Mouse (Mus musculus) thymus, postnatal 0 days (tissue): Measurements from ENCODE around the gene Cpm. TPM values are rescaled to one million over a fixed set of nuclear protein-coding genes. Genes with fewer than 3 reads are reported as not detected.
"Not testable (repeated sequence)": the region's sequence is repeated elsewhere in the genome, so short reads cannot be mapped to it uniquely, and the experiment has no call there.

Source experiments
- DNase-seq: peaks from one replicate; pipeline ENCODE4 v3.0.0-alpha.2; 2015; ENCODE audit warnings: low spot score
- polyA plus RNA-seq: library from polyadenylated mRNA; unstranded; fragments of >200 nt; fragmentation: Nextera tagmentation; extraction: Ambion mirVana; gene quantifications from 2 replicates; pipeline ENCODE4 v1.2.1, GENCODE M21; 2015

Cpm gene
- polyA plus RNA-seq, 1 experiment from 2014 or later, result 3.5 TPM

GRCm38 (mm10) chr10:117605283-117606243, 23.7 kb upstream of the Cpm start:
- no peak for DNase-seq

- no peak for DNase-seq
Measured at GRCm38 (mm10) chr10:117606423-117606822, 22.9 kb upstream of the Cpm start.

GRCm38 (mm10) chr10:117607051-117607803, 22.1 kb upstream of the Cpm start:
- no peak for DNase-seq

DNA sequence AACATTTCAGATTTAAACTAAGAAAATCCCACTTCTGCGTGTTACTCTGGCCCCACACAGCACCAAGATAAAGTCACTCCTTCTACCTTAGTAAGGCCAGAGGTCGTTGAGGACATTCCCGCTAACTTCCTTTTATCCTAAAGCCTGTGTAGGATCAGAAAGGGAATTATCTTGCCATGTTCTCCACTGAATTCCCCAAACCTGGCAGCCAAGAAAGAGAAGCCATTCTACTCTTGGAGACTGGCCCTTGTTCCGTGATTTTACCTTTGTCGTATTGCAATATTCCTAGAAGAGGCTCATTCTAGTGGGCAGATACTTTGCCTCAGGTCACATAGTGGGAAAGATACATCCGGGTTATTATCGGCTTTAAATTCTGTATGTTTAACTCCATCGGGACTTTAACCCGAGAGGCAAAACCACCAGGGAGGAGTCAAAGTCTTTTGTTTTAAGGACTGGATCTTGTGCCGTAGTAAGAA, 21.5 kb upstream of the Cpm start:
- no peak for DNase-seq

DNA sequence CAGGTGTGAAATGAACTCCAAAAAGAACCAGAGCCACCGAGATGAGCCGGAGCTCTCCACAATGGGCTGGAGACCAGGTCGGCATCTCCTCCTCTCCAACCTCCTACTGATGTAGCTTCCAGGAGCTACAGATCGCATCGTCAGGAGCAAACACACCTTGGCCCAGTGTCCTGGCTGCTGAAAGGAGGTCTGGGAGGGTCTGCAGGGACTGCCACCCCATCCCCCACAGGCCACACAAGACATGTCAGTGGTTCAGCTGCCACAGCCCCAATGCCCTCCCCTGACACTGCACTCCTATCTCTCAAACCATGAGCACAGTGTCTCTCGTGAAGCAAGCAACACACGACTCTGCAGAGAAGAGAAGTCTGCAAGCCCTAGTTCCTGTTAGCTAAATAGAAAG, 20.8 kb upstream of the Cpm start:
- no peak for DNase-seq

DNA sequence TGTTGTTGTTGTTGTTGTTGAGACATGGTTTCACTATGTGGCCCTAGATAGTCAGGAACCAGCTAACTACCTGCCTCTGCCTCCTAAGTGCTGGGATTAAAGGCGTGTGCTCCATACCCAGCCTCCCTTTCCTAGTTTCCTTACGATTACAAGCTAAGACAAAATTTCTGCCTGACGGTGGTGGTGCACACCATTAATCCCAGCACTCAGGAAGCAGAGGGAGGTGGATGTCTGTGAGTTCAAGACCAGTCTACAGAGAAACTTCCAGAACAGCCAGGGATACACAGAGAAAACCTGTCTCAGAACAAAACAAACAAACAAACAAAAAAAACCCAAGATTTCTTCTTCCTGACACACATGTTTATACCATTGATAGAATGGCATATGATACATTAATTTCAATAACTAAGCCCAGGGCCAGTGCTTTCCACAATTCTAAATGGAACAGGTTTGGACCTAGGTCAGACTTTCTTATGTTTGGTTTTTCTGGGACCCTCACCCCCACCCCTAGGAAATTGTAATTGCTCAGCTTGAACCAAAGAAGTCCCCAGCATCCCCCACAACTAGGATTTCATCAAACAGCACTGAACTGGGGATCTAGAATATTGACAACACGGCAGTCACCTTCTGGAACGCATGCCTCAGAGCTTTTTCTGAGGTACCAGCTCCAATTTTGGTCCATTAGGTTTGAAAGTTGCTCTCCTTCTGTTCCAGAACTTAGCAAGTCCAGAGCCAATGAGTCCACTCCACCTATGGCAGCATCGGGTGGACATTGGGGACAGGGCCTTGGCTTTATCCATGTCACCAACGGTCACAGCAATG, 20.1 kb upstream of the Cpm start:
- DNase-seq, result no peak

GRCm38 (mm10) chr10:117609810-117610090, 19.6 kb upstream of the Cpm start:
- no peak for DNase-seq

DNA sequence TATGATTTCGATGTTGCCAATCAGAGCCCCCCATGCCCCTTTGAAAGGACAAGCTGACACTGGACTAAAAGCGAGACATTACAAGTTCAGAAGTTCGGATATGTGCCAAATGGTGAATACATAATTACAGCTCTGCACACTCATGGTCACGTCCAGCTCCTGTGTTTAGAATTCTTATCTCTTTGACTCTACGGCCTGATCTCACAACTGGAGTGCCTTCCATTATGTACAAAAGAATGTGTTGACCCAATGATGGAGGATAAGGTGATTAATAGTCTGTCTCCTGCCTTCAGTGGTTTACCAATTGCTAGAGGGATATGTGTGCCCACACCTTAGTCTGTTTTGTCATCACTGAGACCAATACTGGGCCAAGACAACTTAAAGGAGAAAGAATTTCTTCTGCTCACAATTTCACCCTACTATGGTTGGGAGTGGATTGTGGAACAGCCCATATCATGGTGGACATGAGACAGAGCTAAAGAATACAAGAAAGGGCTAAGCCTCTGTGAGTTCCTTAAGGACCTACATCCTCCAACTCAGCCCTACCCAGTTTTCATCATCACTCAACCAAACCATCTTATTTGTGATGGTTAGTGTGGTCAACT, 19.0 kb upstream of the Cpm start:
- DNase-seq, result no peak

GRCm38 (mm10) chr10:117610794-117611384, 18.4 kb upstream of the Cpm start:
- no peak for DNase-seq

GRCm38 (mm10) chr10:117611503-117611902, 17.8 kb upstream of the Cpm start:
- no peak for DNase-seq

GRCm38 (mm10) chr10:117611976-117612375, 17.3 kb upstream of the Cpm start:
- DNase-seq, result no peak

DNA sequence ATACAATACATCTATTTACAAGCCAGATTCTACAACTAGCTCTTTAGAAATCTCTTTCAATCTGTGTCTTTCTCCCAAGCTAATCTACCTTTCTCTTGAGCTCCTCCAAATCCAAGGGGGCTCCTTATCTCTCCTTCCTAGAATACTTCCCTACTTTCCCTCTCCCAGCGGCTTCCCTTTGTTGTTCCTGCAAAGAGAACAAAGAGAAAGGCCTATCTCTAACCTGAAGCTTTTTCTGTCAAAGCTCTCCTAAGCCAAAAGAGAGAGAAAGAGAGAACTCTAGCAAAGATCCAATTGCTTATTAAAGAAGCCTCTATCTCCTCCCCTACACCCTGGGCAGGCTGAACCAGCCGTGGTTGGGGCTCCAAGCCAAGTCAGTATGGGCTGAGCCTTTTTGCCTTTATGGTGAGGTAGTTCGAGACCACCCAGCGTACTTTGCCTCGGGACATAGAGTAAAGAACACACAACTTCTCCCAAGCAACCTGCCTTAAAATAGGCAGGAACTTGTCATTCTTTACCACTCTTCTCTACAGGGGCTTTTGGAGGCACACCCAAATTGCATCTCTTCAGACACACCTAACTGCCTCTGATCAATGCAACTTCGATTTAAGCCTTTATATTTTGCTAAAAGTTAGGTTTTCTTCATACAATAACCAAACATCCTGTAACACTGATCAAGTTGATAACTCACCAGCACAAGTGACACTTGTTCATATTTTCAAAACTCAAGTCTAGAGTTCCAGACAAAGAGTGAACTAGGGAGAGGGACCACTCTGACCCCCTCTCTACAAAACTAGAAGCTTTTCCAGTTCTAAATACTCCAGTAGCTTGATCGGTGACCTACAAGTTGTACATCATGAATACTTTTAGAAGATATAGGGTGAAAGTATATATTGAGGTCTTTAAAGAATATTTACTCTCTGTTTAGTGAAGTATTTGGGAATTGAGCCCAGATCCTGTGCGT, 16.4 kb upstream of the Cpm start:
- DNase-seq, result no peak

- no peak for DNase-seq
Measured at GRCm38 (mm10) chr10:117613960-117614359, 15.3 kb upstream of the Cpm start.

DNA sequence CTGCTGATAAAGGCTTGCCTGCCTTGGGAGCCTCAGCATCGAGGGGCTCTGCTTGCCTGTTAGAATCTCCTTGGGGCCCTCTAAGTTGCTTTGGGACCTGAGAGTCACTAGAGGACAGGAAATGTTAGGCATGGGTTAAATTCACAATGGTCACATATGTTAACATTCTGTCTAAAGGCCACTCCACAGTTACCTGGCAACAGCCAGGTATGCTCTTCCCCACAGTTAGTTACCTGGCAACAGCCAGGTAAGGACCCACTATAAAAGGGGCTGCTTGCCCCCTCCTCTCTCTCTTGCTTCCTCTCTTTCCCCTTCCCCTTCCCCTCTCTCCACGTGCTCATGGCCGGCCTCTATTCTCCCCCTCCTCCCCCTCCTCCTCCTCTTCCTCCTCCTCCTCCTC, 14.9 kb upstream of the Cpm start:
- DNase-seq, result no peak

DNA sequence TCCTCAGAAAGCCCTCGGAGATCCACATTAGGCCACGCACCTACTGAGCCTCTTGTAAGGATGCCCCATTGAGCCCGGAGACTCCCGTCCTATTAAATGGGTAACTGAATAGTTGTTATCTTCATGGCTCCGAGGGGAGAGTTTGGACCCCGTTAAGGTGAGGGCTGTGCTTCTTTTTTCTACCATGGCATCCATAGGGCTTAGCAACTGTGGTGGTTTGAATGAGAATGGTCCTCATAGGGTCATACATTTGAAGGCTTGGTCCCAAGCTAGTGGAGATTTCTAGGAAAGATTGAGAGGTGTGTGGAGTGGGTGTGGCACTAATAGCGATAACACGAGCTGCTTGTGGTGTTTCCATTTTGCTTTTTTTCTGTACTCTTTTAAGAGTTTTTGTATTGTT, 14.1 kb upstream of the Cpm start:
- no peak for DNase-seq

DNA sequence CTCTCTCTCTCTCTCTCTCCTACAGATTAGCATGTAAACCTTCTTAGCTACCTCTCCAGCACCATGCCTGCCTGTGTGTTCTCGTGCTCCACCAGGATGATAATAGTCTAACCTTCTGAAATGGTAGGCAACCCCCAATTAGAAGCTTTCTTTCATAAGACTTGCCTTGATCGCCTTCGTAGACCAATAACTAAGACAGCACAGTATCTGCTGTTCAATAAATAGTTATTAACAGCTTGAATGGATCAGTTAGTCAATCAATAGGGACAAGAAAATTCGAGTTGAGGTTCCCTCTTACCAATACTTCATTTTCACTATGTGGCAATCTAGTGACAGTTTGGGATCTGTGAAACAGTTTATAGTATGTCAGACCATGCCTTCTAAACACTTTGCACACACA, 13.6 kb upstream of the Cpm start:
- DNase-seq, result no peak

GRCm38 (mm10) chr10:117616191-117616680, 13.1 kb upstream of the Cpm start:
- DNase-seq, result no peak

GRCm38 (mm10) chr10:117616765-117617164, 12.5 kb upstream of the Cpm start:
- not testable (repeated sequence) for DNase-seq

- no peak for DNase-seq
Measured at GRCm38 (mm10) chr10:117617568-117618345, 11.5 kb upstream of the Cpm start.
